Mouse (Mus musculus) heart, postnatal 4 days (tissue): ENCODE measurements around the gene Dpp10. TPM values are rescaled to one million over a fixed set of nuclear protein-coding genes. Genes with fewer than 3 reads are reported as not detected.

Experiments used
- DNase-seq: peaks from one replicate; pipeline ENCODE4 v3.0.0; 2021
- total RNA-seq, 2 experiments: library from RNA; stranded (reverse); gene quantifications; 2 replicates each; pipeline ENCODE4 v1.2.3; 2021

Dpp10 gene
- total RNA-seq, 2 experiments from 2014 or later: 0.16 TPM; not detected in 1

DNA sequence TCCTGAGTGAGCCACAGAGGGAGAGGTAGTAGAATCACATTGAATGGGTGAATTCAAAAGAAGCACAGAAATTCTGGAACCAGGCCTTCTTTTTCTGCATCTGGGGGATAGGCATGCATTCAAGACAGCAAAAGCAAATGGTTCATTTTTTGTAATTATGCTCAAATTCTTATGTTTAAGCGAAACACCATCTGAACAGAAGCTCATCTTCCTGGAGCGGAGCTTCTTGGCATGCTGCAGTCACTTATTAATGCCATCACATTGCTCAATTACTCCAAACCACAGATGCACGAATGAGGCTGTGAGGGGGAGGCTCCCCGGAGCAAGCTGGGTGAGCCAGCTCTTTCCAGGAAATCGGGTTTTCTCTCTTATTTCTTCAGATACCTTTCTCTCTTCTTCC is 142.7 kb downstream of the Dpp10 start:
- DNase-seq: no peak

- no peak for DNase-seq
These were observed 144.1 kb downstream of the Dpp10 start for GRCm38 (mm10) chr1:123901218-123901617.

- DNase-seq: no peak
These were observed 158.1 kb downstream of the Dpp10 start for GRCm38 (mm10) chr1:123887243-123887642.

GRCm38 (mm10) chr1:123846881-123847280 is 198.5 kb downstream of the Dpp10 start:
- no peak for DNase-seq

DNA sequence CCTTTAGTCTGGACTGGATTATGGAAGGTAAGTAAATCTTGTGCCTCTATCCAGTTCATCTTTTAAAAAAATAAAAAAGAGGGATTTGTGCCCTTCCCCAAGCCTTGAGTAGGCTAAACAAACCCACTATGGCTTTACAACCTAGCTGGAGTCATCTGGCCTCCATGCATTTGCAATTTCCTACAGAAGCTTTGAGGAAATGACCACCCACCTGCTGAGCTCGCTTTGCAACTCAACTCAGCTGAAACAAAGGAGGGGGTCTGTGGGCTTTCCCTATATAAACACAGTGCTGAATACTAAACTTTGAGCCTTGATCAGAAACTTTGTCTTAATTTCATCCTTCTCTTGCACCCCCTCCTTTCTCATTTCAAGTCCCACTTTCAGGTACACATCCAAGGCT is 244.2 kb downstream of the Dpp10 start:
- no peak for DNase-seq

DNA sequence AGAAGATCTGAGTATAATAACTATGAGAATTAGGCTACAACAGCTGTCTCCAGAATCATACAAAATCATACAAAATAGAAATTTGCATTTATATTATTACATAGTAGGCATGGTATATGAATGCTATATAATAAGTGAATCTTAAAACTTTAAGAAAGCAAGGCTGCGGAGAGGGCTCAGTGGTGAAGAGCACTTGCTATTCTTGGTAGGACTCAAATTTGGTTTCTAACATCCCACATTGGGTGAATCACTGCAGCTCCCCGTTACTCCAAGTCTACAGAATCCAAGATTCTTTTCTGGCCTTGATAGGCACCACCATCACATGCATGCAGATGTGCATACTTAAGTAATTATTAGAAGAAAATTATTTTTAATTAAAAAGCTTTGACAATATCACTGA is 279.8 kb downstream of the Dpp10 start:
- DNase-seq: no peak

DNA sequence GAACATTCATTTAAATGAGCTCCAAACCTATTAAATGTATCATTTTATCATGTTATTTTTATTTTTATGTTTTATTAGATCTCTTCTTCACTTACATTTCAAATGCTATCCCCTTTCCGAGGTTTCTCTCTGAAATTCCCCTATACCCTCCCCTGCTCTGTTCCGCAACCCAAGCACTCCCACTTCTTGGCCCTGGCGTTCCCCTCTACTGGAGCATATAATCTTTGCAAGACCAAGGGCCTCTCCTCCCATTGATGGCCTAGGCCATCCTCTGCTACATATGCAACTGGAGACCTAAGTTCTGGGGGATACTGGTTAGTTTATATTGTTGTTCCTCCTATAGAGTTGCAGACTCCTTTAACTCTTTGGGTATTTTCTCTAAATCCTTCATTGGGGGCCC is 283.1 kb downstream of the Dpp10 start:
- DNase-seq: no peak

- no peak for DNase-seq
These were observed 289.3 kb downstream of the Dpp10 start for GRCm38 (mm10) chr1:123756055-123756454.

GRCm38 (mm10) chr1:123707292-123707691 is 338.1 kb downstream of the Dpp10 start:
- DNase-seq: no peak

- no peak for DNase-seq
These were observed 386.9 kb downstream of the Dpp10 start for GRCm38 (mm10) chr1:123658409-123658808.

- DNase-seq: no peak
These were observed 388.8 kb downstream of the Dpp10 start for GRCm38 (mm10) chr1:123656607-123657006.

- DNase-seq: no peak
These were observed 407.5 kb downstream of the Dpp10 start for GRCm38 (mm10) chr1:123637897-123638296.

DNA sequence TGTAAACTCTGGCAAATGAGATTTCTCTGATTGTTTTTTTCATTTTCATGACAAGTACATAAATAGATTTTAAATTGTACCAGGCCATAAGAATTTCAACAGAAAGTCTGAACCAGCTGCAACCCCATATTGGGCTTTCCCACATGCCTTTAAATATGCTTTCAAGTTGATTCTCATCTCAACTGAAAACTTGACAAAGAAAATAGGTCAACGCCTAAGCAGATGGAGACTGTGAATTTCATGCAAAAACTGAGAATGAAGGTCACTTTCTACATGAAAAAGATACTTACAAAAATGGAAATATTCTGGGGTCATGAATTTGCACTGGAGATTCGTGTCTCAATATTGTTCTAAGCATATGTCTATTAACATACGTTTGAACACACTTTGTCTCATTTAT is 417.1 kb downstream of the Dpp10 start:
- DNase-seq: no peak

GRCm38 (mm10) chr1:123584857-123585256 is 460.5 kb downstream of the Dpp10 start:
- no peak for DNase-seq

DNA sequence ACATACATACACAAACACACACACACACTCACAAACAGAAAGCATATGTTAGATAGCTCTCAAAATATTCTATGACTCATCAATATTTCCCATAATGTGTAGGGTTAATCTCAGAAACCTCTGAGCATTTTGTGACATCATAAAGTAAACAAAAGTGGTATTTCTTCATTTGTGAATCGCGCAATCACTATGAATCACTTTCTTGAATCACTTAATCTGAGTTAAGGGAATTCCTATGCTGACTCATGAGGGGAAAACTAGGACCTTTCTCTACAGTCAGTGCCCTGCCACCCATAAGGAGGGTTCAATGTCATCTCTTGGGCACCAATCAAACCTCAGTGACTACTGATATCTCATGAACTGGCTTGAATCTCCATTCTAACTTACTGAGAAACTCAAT is 465.2 kb downstream of the Dpp10 start:
- DNase-seq: no peak

- DNase-seq: no peak
These were observed 471.6 kb downstream of the Dpp10 start for GRCm38 (mm10) chr1:123573713-123574112.

DNA sequence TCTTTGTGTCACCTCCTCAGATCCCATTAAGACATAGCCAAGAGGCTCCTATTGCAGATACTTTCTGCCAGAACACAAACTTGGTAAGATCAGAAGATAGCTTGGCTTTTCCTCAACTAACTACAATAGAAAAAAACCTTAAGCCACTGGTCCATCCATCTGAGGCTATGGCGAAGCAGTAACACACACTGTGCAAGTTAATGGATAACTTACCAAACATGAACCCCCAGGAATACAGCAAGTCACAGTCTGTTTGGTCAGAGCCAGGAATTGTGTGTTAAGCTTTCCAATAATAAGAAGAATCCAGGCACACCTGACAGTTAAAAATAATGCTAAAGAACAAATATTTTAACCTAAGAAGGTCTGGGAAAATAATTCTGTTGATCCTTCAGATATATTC is 502.9 kb downstream of the Dpp10 start:
- DNase-seq: no peak

DNA sequence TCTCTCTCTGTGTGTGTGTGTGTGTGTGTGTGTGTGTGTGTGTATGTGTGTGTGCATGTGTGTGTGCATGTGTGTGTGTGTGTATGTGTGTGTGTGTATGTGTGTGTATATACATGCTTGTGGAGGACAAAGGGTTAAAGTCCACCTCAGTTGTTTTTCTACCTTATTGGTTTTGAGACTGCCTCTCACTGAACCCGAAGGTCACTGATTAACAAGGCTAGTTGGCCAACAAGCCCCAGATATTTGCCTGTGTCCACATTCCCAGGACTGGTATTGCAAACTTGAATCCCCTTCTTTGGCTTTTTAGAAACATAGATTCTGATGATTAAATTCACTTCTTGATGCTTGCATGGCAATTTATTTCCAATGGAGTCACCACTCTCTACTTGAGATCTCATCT is 577.6 kb downstream of the Dpp10 start:
- no peak for DNase-seq

DNA sequence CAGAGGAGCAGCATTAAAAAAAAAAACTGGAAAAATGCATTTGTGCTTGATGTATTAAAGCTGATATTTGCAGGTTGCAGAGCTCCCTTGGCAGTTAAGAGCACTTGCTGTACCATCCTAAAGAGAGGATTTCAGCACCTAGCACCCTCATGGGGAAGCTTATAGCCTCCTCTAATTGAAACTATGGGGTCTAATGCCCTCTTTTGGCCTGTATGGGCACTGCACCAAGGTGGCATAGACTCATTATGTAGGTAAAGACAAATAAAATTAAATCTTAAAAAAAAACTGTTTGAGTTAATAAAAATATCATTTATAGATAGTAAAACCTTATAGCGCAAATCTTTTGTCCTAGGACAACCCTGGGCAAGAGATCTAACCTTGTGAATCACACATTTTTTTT is 631.2 kb downstream of the Dpp10 start:
- DNase-seq: no peak

GRCm38 (mm10) chr1:123351300-123351699 is 694.1 kb downstream of the Dpp10 start:
- no peak for DNase-seq

GRCm38 (mm10) chr1:123337877-123338276 is 707.5 kb downstream of the Dpp10 start:
- DNase-seq: no peak

- no peak for DNase-seq
These were observed 728.5 kb downstream of the Dpp10 start for GRCm38 (mm10) chr1:123316886-123317285.
